Mouse (Mus musculus): ENCODE measurements around the gene Tlk1. TPM values are rescaled to one million over a fixed set of nuclear protein-coding genes. Genes with fewer than 3 reads are reported as not detected.

Gene Tlk1
- polyA plus RNA-seq, 1 experiment from 2014 or later, result 29.2 TPM

- no peak overlapping the region for H3K27ac ChIP-seq (replicated peaks)
- H3K9me3 ChIP-seq, result no peaks in the 10 kb centered on the region
- no peak for DNase-seq (ENCODE audit: low spot score)
- H3K4me1 ChIP-seq, result peaks cover 12% of the 10 kb centered on the region
- 66% methylated on average over 8 of the region's 8 CpGs for WGBS
- H3K4me3 ChIP-seq, result no peak overlapping the region
- no peaks in the 10 kb centered on the region for H3K27me3 ChIP-seq (replicated peaks; ENCODE audit: low read depth, poor library complexity, severe bottlenecking)
- H3K36me3 ChIP-seq (replicated peaks), result no peaks in the 10 kb centered on the region
These were observed 26.8 kb upstream of the Tlk1 start for GRCm38 (mm10) chr2:70852186-70852795.

GRCm38 (mm10) chr2:70845871-70846270 lies 20.3 kb upstream of the Tlk1 start:
- no peak overlapping the region for H3K27ac ChIP-seq (replicated peaks)
- no peak for DNase-seq (ENCODE audit: low spot score)
- no peaks in the 10 kb centered on the region for H3K9me3 ChIP-seq
- WGBS, result 51% methylated on average over 2 of the region's 2 CpGs
- peaks cover 5% of the 10 kb centered on the region for H3K4me1 ChIP-seq
- no peaks in the 10 kb centered on the region for H3K36me3 ChIP-seq (replicated peaks)
- no peak overlapping the region for H3K4me3 ChIP-seq
- H3K27me3 ChIP-seq (replicated peaks; ENCODE audit: low read depth, poor library complexity, severe bottlenecking), result no peaks in the 10 kb centered on the region

GRCm38 (mm10) chr2:70844694-70845395 lies 19.3 kb upstream of the Tlk1 start:
- no peaks in the 10 kb centered on the region for H3K9me3 ChIP-seq
- 88% methylated on average over 9 of the region's 9 CpGs for WGBS
- H3K27me3 ChIP-seq (replicated peaks; ENCODE audit: low read depth, poor library complexity, severe bottlenecking), result no peaks in the 10 kb centered on the region
- no peak overlapping the region for H3K27ac ChIP-seq (replicated peaks)
- H3K4me3 ChIP-seq, result no peak overlapping the region
- peaks cover 9% of the 10 kb centered on the region for H3K4me1 ChIP-seq
- no peaks in the 10 kb centered on the region for H3K36me3 ChIP-seq (replicated peaks)
- no peak for DNase-seq (ENCODE audit: low spot score)

GRCm38 (mm10) chr2:70842049-70842618 lies 16.6 kb upstream of the Tlk1 start:
- no peaks in the 10 kb centered on the region for H3K36me3 ChIP-seq (replicated peaks)
- H3K4me3 ChIP-seq, result no peak overlapping the region
- no peaks in the 10 kb centered on the region for H3K27me3 ChIP-seq (replicated peaks; ENCODE audit: low read depth, poor library complexity, severe bottlenecking)
- no peak for DNase-seq (ENCODE audit: low spot score)
- H3K9me3 ChIP-seq, result no peaks in the 10 kb centered on the region
- peaks cover 16% of the 10 kb centered on the region for H3K4me1 ChIP-seq
- no peak overlapping the region for H3K27ac ChIP-seq (replicated peaks)
- 65% methylated on average over 13 of the region's 13 CpGs for WGBS

GRCm38 (mm10) chr2:70838536-70839216 lies 13.1 kb upstream of the Tlk1 start:
- Histone ChIP-seq H3K4me1 (peaks cover 16% of the 10 kb centered on the region), H3K27me3 (replicated peaks; ENCODE audit: low read depth, poor library complexity, severe bottlenecking) (no peaks in the 10 kb centered on the region), H3K4me3 (no peak overlapping the region), H3K27ac (replicated peaks) (no peak overlapping the region), H3K36me3 (replicated peaks) (no peaks in the 10 kb centered on the region), H3K9me3 (no peaks in the 10 kb centered on the region)
- WGBS, result 50% methylated on average over 12 of the region's 12 CpGs
- DNase-seq (ENCODE audit: low spot score), result no peak

- WGBS, result 78% methylated on average over 4 of the region's 4 CpGs
- H3K36me3 ChIP-seq (replicated peaks), result no peaks in the 10 kb centered on the region
- H3K9me3 ChIP-seq, result no peaks in the 10 kb centered on the region
- H3K4me3 ChIP-seq, result no peak overlapping the region
- H3K27me3 ChIP-seq (replicated peaks; ENCODE audit: low read depth, poor library complexity, severe bottlenecking), result no peaks in the 10 kb centered on the region
- no peak for DNase-seq (ENCODE audit: low spot score)
- peaks cover 11% of the 10 kb centered on the region for H3K4me1 ChIP-seq
- no peak overlapping the region for H3K27ac ChIP-seq (replicated peaks)
These were observed 10.8 kb upstream of the Tlk1 start for GRCm38 (mm10) chr2:70836306-70836651.

- DNase-seq (ENCODE audit: low spot score), result no peak
- H3K27ac ChIP-seq (replicated peaks), result no peak overlapping the region
- H3K27me3 ChIP-seq (replicated peaks; ENCODE audit: low read depth, poor library complexity, severe bottlenecking), result no peaks in the 10 kb centered on the region
- H3K9me3 ChIP-seq, result no peaks in the 10 kb centered on the region
- peaks cover 11% of the 10 kb centered on the region for H3K4me1 ChIP-seq
- 81% methylated on average over 9 of the region's 9 CpGs for WGBS
- H3K36me3 ChIP-seq (replicated peaks), result no peaks in the 10 kb centered on the region
- H3K4me3 ChIP-seq, result no peak overlapping the region
These were observed 10.2 kb upstream of the Tlk1 start for GRCm38 (mm10) chr2:70835641-70836305.

- no peak for DNase-seq (ENCODE audit: low spot score)
- Histone ChIP-seq H3K36me3 (replicated peaks) (no peaks in the 10 kb centered on the region), H3K27me3 (replicated peaks; ENCODE audit: low read depth, poor library complexity, severe bottlenecking) (no peaks in the 10 kb centered on the region), H3K9me3 (no peaks in the 10 kb centered on the region), H3K27ac (replicated peaks) (no peak overlapping the region), H3K4me1 (peaks cover 7% of the 10 kb centered on the region; the same call in 1 of the 2 replicates), H3K4me3 (no peak overlapping the region)
- 89% methylated on average over 2 of the region's 2 CpGs for WGBS
These were observed 9.7 kb upstream of the Tlk1 start for GRCm38 (mm10) chr2:70835209-70835608.

- Histone ChIP-seq H3K4me1 (no peaks in the 10 kb centered on the region), H3K27ac (replicated peaks) (no peak overlapping the region), H3K36me3 (replicated peaks) (no peaks in the 10 kb centered on the region), H3K4me3 (no peak overlapping the region), H3K27me3 (replicated peaks; ENCODE audit: low read depth, poor library complexity, severe bottlenecking) (no peaks in the 10 kb centered on the region), H3K9me3 (no peaks in the 10 kb centered on the region)
- 72% methylated on average over 1 of the region's 1 CpGs for WGBS
- no peak for DNase-seq (ENCODE audit: low spot score)
These were observed 7.7 kb upstream of the Tlk1 start for GRCm38 (mm10) chr2:70833261-70833660.

GRCm38 (mm10) chr2:70831709-70832350 lies 6.3 kb upstream of the Tlk1 start:
- Histone ChIP-seq H3K4me1 (no peaks in the 10 kb centered on the region), H3K4me3 (no peak overlapping the region), H3K27me3 (replicated peaks; ENCODE audit: low read depth, poor library complexity, severe bottlenecking) (no peaks in the 10 kb centered on the region), H3K27ac (replicated peaks) (no peak overlapping the region), H3K36me3 (replicated peaks) (no peaks in the 10 kb centered on the region), H3K9me3 (no peaks in the 10 kb centered on the region)
- 89% methylated on average over 10 of the region's 10 CpGs for WGBS
- DNase-seq (ENCODE audit: low spot score), result no peak

- Histone ChIP-seq H3K4me3 (no peak overlapping the region), H3K27me3 (replicated peaks; ENCODE audit: low read depth, poor library complexity, severe bottlenecking) (no peaks in the 10 kb centered on the region), H3K4me1 (peaks cover 4% of the 10 kb centered on the region; the same call in 1 of the 2 replicates), H3K27ac (replicated peaks) (no peak overlapping the region), H3K36me3 (replicated peaks) (no peaks in the 10 kb centered on the region), H3K9me3 (no peaks in the 10 kb centered on the region)
- no peak for DNase-seq (ENCODE audit: low spot score)
- 65% methylated on average over 2 of the region's 2 CpGs for WGBS
These were observed 5.2 kb upstream of the Tlk1 start for GRCm38 (mm10) chr2:70830683-70831082.
